Mouse (Mus musculus) midbrain, embryonic 14.5 days (tissue): ENCODE data around the gene Gm17509. TPM values are rescaled to one million over a fixed set of nuclear protein-coding genes. Genes with fewer than 3 reads are reported as not detected.

Source experiments
- ATAC-seq: fragments of 200-750 bp; cut with Nextera tagmentation; 2 replicates; pipeline ENCODE4 v1.8.0; 2017; ENCODE audit warnings: moderate number of reproducible peaks, moderate library complexity; ENCODE audit not compliant: low FRiP score, low TSS enrichment
- DNase-seq: peaks from one replicate; pipeline ENCODE4 v3.0.0-alpha.2; 2015
- H3K27ac ChIP-seq: fragments of 300-500 bp; sonication (generic); replicated peaks from 2 replicates; pipeline ENCODE4 v1.5.1; 2014; ENCODE audit warnings: mild to moderate bottlenecking, low read depth, low read length, moderate library complexity
- H3K27me3 ChIP-seq: fragments of 300-500 bp; sonication (generic); 2 replicates; pipeline ENCODE4 v1.6.1; 2014; ENCODE audit warnings: low read length, control low read depth, mixed read lengths; ENCODE audit not compliant: control insufficient read depth, insufficient read depth
- H3K36me3 ChIP-seq: fragments of 300-500 bp; sonication (generic); 2 replicates; pipeline ENCODE4 v1.6.1; 2014; ENCODE audit warnings: low read length, control low read depth; ENCODE audit not compliant: control insufficient read depth, insufficient read depth
- H3K4me1 ChIP-seq: fragments of 300-500 bp; sonication (generic); 2 replicates; pipeline ENCODE4 v1.6.1; 2014; ENCODE audit warnings: mild to moderate bottlenecking, antibody characterized with exemption, low read length, control low read depth; ENCODE audit not compliant: control insufficient read depth, insufficient read depth
- H3K4me2 ChIP-seq: fragments of 300-500 bp; sonication (generic); 2 replicates; pipeline ENCODE4 v1.6.1; 2014; ENCODE audit warnings: mild to moderate bottlenecking, low read length, moderate library complexity
- H3K4me3 ChIP-seq: fragments of 300-500 bp; sonication (generic); replicated peaks from 2 replicates; pipeline ENCODE4 v1.5.1; 2014; ENCODE audit warnings: low read depth, low read length
- H3K9ac ChIP-seq: fragments of 300-500 bp; sonication (generic); replicated peaks from 2 replicates; pipeline ENCODE4 v1.6.1; 2014; ENCODE audit warnings: mild to moderate bottlenecking, low read length, moderate library complexity
- H3K9me3 ChIP-seq: fragments of 300-500 bp; sonication (generic); 2 replicates; pipeline ENCODE4 v1.6.1; 2016; ENCODE audit warnings: low read length, control low read depth, mixed read lengths; ENCODE audit not compliant: control insufficient read depth
- WGBS: fragments of 180-500 bp; shearing (Covaris S2); extraction: QIAGEN DNeasy Blood & Tissue Kit; methylation state at CpG from one replicate; pipeline ENCODE4 v1.1.7; 2014; 5-methylcytosine and 5-hydroxymethylcytosine counted together
- polyA plus RNA-seq: library from polyadenylated mRNA; unstranded; fragments of >200 nt; fragmentation: Nextera tagmentation; extraction: Ambion mirVana; gene quantifications from 2 replicates; pipeline ENCODE4 v1.2.1, GENCODE M21; 2014

Gene Gm17509
- polyA plus RNA-seq = 0.20 and 0.55 TPM in 2 replicates

DNA sequence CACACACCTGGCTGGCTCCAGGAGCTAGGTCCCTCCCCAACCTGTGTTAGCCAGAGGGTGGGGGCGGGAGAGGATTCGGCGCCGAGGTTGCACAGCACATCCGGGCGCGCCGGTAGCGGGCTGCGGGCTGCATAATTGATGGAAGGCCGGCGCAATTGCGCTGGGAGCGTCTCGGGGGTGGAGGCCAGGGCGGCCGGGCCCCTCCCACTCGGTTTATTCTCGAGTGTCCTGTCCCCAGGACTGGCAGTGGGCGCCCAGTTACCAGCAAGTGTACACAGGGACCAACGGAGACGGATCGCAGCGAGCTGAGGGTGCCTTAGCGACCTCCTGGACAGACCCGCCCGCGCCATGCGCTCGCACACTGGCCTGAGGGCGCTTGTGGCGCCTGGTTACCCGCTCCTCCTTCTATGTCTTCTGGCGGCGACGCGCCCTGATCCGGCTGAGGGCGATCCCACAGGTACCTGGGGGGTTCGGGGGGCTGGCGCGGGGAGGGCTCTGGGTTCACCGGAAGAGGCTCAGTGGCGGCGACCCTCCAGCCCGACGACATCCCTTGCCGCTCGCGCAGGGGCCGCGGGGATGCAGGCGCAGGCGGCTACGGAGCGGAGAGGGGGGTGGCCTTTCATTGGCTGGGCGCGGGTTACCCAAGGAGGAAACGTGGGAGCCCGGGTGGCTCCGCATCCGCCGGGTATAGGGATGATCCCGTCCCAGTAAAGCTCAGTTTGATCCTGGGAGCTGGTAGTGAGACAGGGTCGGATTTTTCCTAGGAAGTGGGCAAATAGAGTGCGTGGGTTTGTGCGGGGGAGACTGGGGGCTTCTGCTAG is at the start of gene Gm17509:
Gene Gm17509, minus strand, starts transcription at position 575 of the 821 bp plus-strand sequence.
- DNase-seq = peak; percentile 86
- Histone ChIP-seq H3K4me2 (peak within 1 kb of the TSS; percentile 76), H3K9ac (peak within 1 kb of the TSS; percentile 88), H3K4me3 (peak within 1 kb of the TSS; percentile 73), H3K9me3 (no peaks in the 10 kb centered on the region), H3K36me3 (no peaks in the 10 kb centered on the region), H3K4me1 (peaks cover 12% of the 10 kb centered on the region), H3K27ac (peak within 1 kb of the TSS; percentile 77), H3K27me3 (no peaks in the 10 kb centered on the region; the same call in 1 of the 2 replicates)
- WGBS = under 1% methylated on average over 67 of the region's 67 CpGs
- peak; percentile 90 for ATAC-seq

DNA sequence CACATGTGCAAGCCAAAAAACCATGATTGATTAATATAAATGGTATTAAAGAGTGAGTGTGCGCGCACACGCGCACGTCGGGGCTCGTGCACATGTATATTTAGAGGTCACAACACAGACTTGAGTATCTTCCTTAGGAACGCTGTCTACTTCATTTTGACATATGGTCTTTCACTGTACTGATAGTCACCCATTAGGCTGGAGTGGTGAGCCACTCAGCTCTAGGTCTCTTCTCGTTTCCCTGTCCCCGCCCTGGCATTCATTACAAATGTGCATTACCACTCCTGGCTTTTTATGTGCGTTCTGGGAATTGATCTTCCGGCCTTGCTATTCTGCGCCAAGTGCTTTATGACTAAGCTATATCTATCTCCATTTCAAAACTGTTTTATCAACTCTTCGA is 47.1 kb upstream of the Gm17509 start:
- no peaks in the 10 kb centered on the region for H3K4me1 ChIP-seq
- DNase-seq (no peak), ATAC-seq (no peak)
- H3K9ac ChIP-seq = no peak overlapping the region
- H3K27me3 ChIP-seq = no peaks in the 10 kb centered on the region
- no peak overlapping the region for H3K4me3 ChIP-seq
- 96% methylated on average over 14 of the region's 14 CpGs for WGBS
- H3K36me3 ChIP-seq = peaks cover 6% of the 10 kb centered on the region; the same call in 1 of the 2 replicates
- no peak overlapping the region for H3K4me2 ChIP-seq
- no peaks in the 10 kb centered on the region for H3K9me3 ChIP-seq
- H3K27ac ChIP-seq = no peak overlapping the region

DNA sequence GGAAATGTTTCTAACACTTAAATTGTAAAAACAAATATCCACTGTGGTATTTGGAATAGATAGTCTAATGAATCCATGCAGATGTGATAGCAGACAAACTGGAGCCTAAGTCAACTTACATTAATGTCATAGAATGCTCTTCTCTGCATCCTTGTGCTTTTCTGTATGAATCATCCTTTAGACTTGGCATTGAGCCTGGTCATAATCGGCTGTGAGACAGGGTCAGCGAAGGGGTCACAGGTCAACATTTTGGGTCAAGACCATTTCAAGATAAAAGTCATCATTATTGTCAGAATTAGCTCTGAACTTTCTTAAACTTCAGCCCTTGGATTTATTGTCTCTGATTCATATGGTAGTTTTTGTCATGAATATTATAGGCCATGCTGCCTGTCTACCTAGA is 45.3 kb upstream of the Gm17509 start:
- peaks cover 6% of the 10 kb centered on the region; the same call in 1 of the 2 replicates for H3K36me3 ChIP-seq
- H3K9ac ChIP-seq = no peak overlapping the region
- no peak overlapping the region for H3K4me2 ChIP-seq
- ATAC-seq = no peak
- no peak for DNase-seq
- no peak overlapping the region for H3K27ac ChIP-seq
- H3K27me3 ChIP-seq = no peaks in the 10 kb centered on the region
- H3K4me3 ChIP-seq = no peak overlapping the region
- no peaks in the 10 kb centered on the region for H3K9me3 ChIP-seq
- 69% methylated on average over 2 of the region's 2 CpGs for WGBS
- H3K4me1 ChIP-seq = no peaks in the 10 kb centered on the region

DNA sequence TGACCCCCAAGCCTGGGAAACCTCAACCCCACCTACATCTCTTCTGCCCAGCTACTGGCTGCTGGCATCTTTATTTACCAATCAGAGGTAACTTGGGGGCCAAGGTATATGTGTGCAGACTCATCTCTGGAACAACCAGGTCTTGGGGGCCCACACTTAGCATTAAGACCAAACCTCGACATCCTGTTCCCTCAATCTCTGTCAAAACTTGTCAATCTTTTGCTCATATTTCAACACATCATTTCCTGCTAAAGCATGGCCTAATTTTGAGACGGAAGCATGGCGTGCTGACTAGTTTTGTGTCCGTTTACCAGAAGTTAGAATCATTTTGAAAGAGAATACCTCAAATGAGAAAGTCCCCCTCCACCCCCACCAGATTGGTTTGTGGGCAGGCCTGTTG is 39.8 kb upstream of the Gm17509 start:
- DNase-seq (no peak), ATAC-seq (no peak)
- Histone ChIP-seq H3K27ac (no peak overlapping the region), H3K4me2 (no peak overlapping the region), H3K27me3 (no peaks in the 10 kb centered on the region), H3K9ac (no peak overlapping the region), H3K9me3 (no peaks in the 10 kb centered on the region), H3K4me3 (no peak overlapping the region), H3K36me3 (no peaks in the 10 kb centered on the region), H3K4me1 (no peaks in the 10 kb centered on the region)
- 95% methylated on average over 4 of the region's 4 CpGs for WGBS

DNA sequence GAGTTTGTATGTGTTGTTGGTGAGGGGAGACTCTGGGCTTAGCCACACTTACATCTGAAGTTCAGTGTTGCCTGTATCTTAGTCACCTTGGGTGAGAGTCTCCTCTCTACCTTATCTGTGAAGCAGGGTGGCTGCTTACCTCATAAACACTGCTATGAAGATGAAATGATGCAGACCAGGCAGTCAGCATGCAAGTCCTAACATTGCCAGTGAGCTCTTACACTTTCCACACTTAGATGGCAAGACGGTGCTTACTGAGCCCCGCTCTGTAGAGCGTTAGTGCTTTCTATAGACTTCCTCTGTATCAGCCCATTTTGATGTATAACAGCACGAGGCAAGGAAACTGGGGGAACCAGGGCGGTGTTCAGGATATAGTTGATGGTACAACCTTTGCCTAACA is 21.7 kb upstream of the Gm17509 start:
- DNase-seq = no peak
- Histone ChIP-seq H3K4me1 (no peaks in the 10 kb centered on the region), H3K36me3 (no peaks in the 10 kb centered on the region), H3K9ac (no peak overlapping the region), H3K27ac (no peak overlapping the region), H3K9me3 (no peaks in the 10 kb centered on the region), H3K4me3 (no peak overlapping the region), H3K27me3 (no peaks in the 10 kb centered on the region), H3K4me2 (no peak overlapping the region)
- ATAC-seq = no peak
- 93% methylated on average over 5 of the region's 5 CpGs for WGBS

DNA sequence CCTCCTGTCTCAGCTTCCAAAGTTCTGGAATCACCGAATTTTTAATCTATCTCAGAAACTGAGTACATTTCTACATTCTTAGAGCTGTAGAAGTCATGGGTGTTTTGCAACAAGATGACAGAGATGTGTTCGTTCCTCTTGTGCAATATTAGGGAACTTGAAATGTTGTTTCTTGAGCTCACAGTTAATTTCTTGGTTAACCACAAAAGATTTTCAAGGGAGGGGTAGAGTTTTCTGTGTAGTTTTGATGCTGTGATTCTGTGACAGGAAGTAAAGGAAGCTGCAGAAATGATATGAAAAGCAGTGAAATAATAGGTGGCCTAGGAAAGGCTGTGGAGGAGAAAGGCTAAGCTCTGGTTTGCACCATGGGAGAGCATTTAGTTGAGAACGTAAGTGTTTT is 21.2 kb upstream of the Gm17509 start:
- no peaks in the 10 kb centered on the region for H3K4me1 ChIP-seq
- H3K36me3 ChIP-seq = no peaks in the 10 kb centered on the region
- H3K9ac ChIP-seq = no peak overlapping the region
- H3K4me2 ChIP-seq = no peak overlapping the region
- DNase-seq = no peak
- no peaks in the 10 kb centered on the region for H3K27me3 ChIP-seq
- H3K9me3 ChIP-seq = no peaks in the 10 kb centered on the region
- no peak for ATAC-seq
- WGBS = 95% methylated on average over 3 of the region's 3 CpGs
- no peak overlapping the region for H3K27ac ChIP-seq
- no peak overlapping the region for H3K4me3 ChIP-seq

DNA sequence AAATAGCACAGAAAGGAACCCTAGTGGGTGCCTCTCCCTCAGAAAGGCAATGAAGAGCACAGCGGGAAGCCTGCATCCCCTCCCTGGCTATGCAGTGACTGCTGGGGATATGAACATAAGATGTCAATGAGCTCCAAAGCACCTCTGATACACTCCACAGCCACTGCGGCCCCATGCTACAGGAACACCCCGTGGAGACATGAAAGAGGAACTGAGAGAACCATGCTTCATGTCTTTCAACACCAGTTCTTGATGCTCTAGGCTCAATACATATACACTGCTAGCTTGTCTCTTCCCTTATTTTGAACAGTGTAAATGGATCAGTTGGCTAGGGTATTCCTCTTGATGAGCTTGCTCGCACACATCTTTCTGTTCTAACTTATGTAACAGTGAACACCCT is 16.2 kb upstream of the Gm17509 start:
- no peak overlapping the region for H3K4me2 ChIP-seq
- no peak overlapping the region for H3K9ac ChIP-seq
- 87% methylated on average over 4 of the region's 4 CpGs for WGBS
- no peaks in the 10 kb centered on the region for H3K27me3 ChIP-seq
- H3K27ac ChIP-seq = no peak overlapping the region
- H3K4me1 ChIP-seq = peaks cover 7% of the 10 kb centered on the region; the same call in 1 of the 2 replicates
- no peaks in the 10 kb centered on the region for H3K9me3 ChIP-seq
- ATAC-seq = no peak
- DNase-seq = no peak
- H3K36me3 ChIP-seq = no peaks in the 10 kb centered on the region
- no peak overlapping the region for H3K4me3 ChIP-seq

DNA sequence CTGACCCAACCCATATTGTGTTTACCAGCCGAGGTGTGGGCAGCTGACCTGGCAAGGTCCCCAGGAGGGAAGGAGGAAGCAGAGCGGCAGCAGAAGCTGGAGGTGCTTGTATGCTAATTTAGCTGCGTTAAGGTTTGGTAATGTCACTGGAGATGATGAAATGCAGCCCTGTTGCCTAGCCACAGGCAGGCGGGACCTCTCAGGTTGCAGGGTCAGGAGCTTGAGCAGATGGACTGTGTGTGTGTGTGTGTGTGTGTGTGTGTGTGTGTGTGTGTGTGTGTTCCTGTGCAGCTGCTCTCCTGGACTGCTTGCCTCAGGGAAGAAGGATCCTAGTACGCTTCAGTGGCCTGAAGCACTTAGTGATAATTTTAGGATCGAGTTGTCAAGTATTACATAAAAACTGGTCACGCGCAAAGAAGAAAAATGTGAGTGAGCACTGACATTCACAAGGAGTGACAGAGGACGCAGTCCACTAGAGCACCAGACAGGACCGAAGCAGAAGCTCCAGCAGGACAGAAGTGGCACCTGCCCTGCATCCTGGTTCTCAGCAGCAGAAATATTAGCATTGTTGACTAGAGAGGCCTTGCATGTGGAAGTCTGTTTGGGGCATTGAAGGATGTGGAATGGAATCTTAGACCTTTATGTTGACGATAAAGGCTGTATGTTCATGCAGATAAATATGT is 14.8 kb upstream of the Gm17509 start:
- DNase-seq (peak; percentile 43), ATAC-seq (peak; percentile 67)

More for the DNA sequence above, 14.8 kb upstream of the Gm17509 start:
- peaks cover 7% of the 10 kb centered on the region; the same call in 1 of the 2 replicates for H3K4me1 ChIP-seq
- no peak overlapping the region for H3K9ac ChIP-seq
- H3K36me3 ChIP-seq = no peaks in the 10 kb centered on the region
- peak overlapping the region; percentile 52; the same call in 1 of the 2 replicates for H3K27ac ChIP-seq
- H3K4me3 ChIP-seq = no peak overlapping the region
- H3K27me3 ChIP-seq = no peaks in the 10 kb centered on the region
- 43% methylated on average over 11 of the region's 11 CpGs for WGBS
- no peak overlapping the region for H3K4me2 ChIP-seq
- no peaks in the 10 kb centered on the region for H3K9me3 ChIP-seq
